Mouse (Mus musculus): Measurements from ENCODE around the gene Fbxw21.

DNA sequence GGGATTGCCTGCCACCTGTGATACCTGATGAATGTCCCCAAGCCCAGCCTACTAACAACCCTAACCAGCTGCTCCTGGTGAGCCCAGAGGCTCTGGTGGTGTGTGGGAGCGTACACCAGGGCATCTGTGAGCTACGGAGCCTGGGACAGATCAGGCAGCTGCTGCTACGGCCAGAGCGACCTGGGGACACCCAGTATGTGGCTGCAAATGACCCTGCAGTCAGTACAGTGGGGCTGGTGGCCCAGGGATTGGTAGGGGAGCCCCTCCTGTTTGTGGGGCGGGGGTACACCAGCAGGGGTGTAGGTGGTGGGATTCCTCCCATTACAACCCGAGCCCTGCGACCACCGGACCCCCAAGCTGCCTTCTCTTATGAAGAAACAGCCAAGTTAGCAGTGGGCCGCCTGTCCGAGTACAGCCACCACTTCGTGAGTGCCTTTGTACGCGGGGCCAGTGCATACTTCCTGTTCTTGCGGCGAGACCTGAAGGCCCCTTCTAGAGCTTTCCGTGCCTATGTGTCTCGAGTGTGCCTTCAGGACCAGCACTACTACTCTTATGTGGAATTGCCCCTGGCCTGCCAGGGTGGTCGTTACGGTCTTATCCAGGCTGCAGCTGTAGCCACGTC is 61.4 kb downstream of the Fbxw21 start:
- TF ChIP-seq CTCF (IDR thresholded peaks at IDR 0.05; ENCODE audit: low read depth, low read length) = no peak
- TF ChIP-seq GATA1 (IDR thresholded peaks at IDR 0.05; ENCODE audit: borderline replicate concordance, low read length) = no peak
- no peak for TF ChIP-seq POLR2AphosphoS5 (IDR thresholded peaks at IDR 0.05; ENCODE audit: insufficient replicate concordance, low read depth, low read length)
- TF ChIP-seq TAL1 (conservative IDR thresholded peaks at IDR 0.05; ENCODE audit: low read depth, low read length) = no peak

Measured in G1E (cell line).